Mouse (Mus musculus) stomach, embryonic 14.5 days (tissue): ENCODE data around the gene Uap1l1. TPM values are rescaled to one million over a fixed set of nuclear protein-coding genes. Genes with fewer than 3 reads are reported as not detected.
A peak's percentile ranks its signal among the peaks of the same experiment; 100 is the strongest.

Experiments used
- ATAC-seq: fragments of 200-750 bp; cut with Nextera tagmentation; 2 replicates; pipeline ENCODE4 v1.8.0; 2017; ENCODE audit warnings: low read depth, moderate TSS enrichment; ENCODE audit not compliant: insufficient number of reproducible peaks, insufficient read depth, low FRiP score
- H3K27ac ChIP-seq: fragments of 300-500 bp; sonication (generic); 2 replicates; pipeline ENCODE4 v1.5.1; 2014; ENCODE audit warnings: mild to moderate bottlenecking, low read length, moderate library complexity, mixed read lengths
- H3K27me3 ChIP-seq: fragments of 300-500 bp; sonication (generic); 2 replicates; pipeline ENCODE4 v1.6.1; 2014; ENCODE audit warnings: low read length, control low read depth, mixed read lengths; ENCODE audit not compliant: control insufficient read depth, insufficient read depth
- H3K36me3 ChIP-seq: fragments of 300-500 bp; sonication (generic); 2 replicates; pipeline ENCODE4 v1.6.1; 2014; ENCODE audit warnings: mild to moderate bottlenecking, control low read depth, low read length, moderate library complexity, mixed read lengths; ENCODE audit not compliant: control insufficient read depth, insufficient read depth
- H3K4me1 ChIP-seq: fragments of 300-500 bp; sonication (generic); 2 replicates; pipeline ENCODE4 v1.6.1; 2014; ENCODE audit warnings: low read length, control low read depth, mixed read lengths; ENCODE audit not compliant: control insufficient read depth, insufficient read depth
- H3K4me2 ChIP-seq: fragments of 300-500 bp; sonication (generic); replicated peaks from 2 replicates; pipeline ENCODE4 v1.6.1; 2014; ENCODE audit warnings: low read depth, low read length, control low read depth
- H3K4me3 ChIP-seq: fragments of 300-500 bp; sonication (generic); 2 replicates; pipeline ENCODE4 v1.5.1; 2014; ENCODE audit warnings: low read depth, low read length, control low read depth
- H3K9ac ChIP-seq: fragments of 300-500 bp; sonication (generic); replicated peaks from 2 replicates; pipeline ENCODE4 v1.6.1; 2014; ENCODE audit warnings: low read depth, mild to moderate bottlenecking, control low read depth, low read length, moderate library complexity, mixed read lengths
- H3K9me3 ChIP-seq: fragments of 300-500 bp; sonication (generic); 2 replicates; pipeline ENCODE4 v1.6.1; 2016; ENCODE audit warnings: low read depth, low read length, control low read depth; ENCODE audit not compliant: control insufficient read depth
- WGBS: fragments of 180-500 bp; shearing (Covaris S2); extraction: QIAGEN DNeasy Blood & Tissue Kit; methylation state at CpG from one replicate; pipeline ENCODE4 v1.1.7; 2014; 5-methylcytosine and 5-hydroxymethylcytosine counted together
- polyA plus RNA-seq: library from polyadenylated mRNA; unstranded; fragments of >200 nt; fragmentation: Nextera tagmentation; extraction: Ambion mirVana; gene quantifications from 2 replicates; pipeline ENCODE4 v1.2.1, GENCODE M21; 2014

Uap1l1 gene
- polyA plus RNA-seq, 1 experiment from 2014 or later: 21.9 TPM

DNA sequence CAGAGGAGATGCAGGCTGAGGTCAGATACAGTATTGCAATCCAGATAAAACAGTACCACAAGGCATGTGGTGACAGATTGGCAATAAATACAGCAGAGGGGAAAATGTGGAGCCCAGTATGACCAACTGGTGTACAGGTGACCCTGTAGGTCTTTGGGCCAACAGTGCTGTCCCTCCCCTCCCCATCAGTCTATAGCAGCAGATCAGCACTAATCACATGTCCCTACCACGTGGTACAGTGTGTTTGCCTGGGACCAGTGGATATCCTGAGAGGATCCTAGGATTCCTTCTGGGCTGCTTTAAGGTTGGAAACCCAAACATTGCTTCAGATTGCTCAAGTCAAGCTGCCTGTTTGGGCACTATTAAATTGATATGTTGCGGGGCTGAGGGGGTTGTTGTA is 31.9 kb downstream of the Uap1l1 start:
- no peaks in the 10 kb centered on the region for H3K27me3 ChIP-seq
- peak overlapping the region; percentile 81; the same call in 1 of the 2 replicates for H3K9ac ChIP-seq
- peaks cover 38% of the 10 kb centered on the region for H3K36me3 ChIP-seq
- H3K4me1 ChIP-seq: peaks cover 15% of the 10 kb centered on the region
- no peak overlapping the region for H3K27ac ChIP-seq
- peak overlapping the region; percentile 95 for H3K4me3 ChIP-seq
- H3K4me2 ChIP-seq: peak overlapping the region; percentile 95
- ATAC-seq: no peak
- no peaks in the 10 kb centered on the region for H3K9me3 ChIP-seq
- WGBS: 76% methylated on average over 2 of the region's 2 CpGs

DNA sequence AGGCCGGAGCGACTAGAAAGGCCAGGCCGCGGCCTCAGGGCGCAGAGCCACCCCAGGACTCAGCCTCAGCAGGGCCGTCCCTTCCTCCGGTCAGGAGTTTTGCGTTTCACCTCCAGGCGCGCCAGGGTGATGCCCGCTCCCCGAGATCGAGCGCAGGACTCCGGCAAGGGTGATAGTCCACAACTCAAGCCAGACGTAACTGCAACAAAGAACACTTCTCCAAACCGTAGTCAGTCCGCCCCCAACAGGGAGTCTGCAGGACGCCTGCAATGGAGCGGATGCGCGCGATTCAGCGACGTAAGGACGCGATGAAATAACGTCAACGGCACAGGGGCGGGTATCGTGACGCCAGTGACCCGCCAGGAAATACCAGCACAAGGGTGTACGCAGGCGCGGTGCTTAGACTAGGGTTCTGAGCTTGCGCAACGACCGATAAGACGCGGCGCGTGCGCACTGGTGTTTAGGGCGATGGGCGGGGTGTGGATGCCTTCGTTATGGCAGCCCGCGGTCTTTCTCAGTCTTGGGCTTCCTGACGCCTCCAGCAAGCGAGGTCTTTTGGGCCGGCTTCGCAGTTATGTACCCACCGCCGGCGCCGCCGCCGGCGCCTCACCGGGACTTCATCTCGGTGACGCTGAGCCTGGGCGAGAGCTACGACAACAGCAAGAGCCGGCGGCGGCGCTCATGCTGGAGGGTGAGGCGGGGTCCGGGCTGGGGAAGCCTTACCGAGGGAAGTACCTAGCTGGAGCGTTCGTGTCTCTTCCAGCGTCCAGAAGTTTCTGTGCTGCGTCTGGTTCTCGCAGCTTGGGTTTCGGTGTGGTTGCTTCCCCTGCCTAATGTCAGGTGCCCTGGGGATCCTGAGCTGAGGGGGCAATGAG is 33.0 kb downstream of the Uap1l1 start, which contains the start of gene Man1b1:
Gene Man1b1 (plus strand): TSS at position 53 of the 875 bp plus-strand sequence.
- Histone ChIP-seq H3K36me3 (peaks cover 27% of the 10 kb centered on the region), H3K27me3 (no peaks in the 10 kb centered on the region), H3K4me3 (peak within 1 kb of the TSS; percentile 95), H3K4me2 (peak within 1 kb of the TSS; percentile 95), H3K9me3 (no peaks in the 10 kb centered on the region), H3K9ac (peak within 1 kb of the TSS; percentile 81), H3K27ac (peak within 1 kb of the TSS; percentile 89), H3K4me1 (peaks cover 15% of the 10 kb centered on the region)
- WGBS: under 1% methylated on average over 76 of the region's 78 CpGs
- ATAC-seq: peak; percentile 98

DNA sequence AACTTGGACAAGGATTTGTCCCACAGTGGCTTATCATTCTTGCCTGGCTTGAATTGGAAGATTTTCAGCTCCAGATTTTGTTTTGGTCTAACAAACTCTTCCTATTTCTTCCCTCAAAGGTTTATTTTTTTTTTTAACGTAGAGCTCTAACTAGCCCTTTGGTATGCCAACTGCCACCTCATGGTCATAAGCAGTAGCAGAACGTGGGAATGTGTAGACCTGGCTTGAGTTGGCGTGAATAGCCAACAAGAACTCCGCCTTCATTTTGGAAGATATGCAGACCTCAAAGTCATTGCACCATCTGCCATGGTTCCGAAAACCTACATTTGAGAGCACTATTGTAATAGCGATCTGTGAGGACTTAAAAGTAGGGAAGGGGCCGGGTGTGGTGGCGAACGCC is 34.0 kb downstream of the Uap1l1 start:
- Histone ChIP-seq H3K27me3 (no peaks in the 10 kb centered on the region), H3K4me1 (peaks cover 15% of the 10 kb centered on the region), H3K4me3 (peak overlapping the region; percentile 95), H3K4me2 (peak overlapping the region; percentile 45), H3K9me3 (no peaks in the 10 kb centered on the region), H3K36me3 (peaks cover 22% of the 10 kb centered on the region), H3K27ac (no peak overlapping the region), H3K9ac (no peak overlapping the region)
- WGBS: 56% methylated on average over 9 of the region's 9 CpGs
- no peak for ATAC-seq

GRCm38 (mm10) chr2:25328440-25328839 is 37.0 kb downstream of the Uap1l1 start:
- H3K4me3 ChIP-seq: no peak overlapping the region
- no peaks in the 10 kb centered on the region for H3K36me3 ChIP-seq
- H3K27ac ChIP-seq: no peak overlapping the region
- no peak for ATAC-seq
- no peak overlapping the region for H3K9ac ChIP-seq
- 37% methylated on average over 7 of the region's 7 CpGs for WGBS
- no peaks in the 10 kb centered on the region for H3K27me3 ChIP-seq
- peaks cover 11% of the 10 kb centered on the region for H3K4me1 ChIP-seq
- no peak overlapping the region for H3K4me2 ChIP-seq
- no peaks in the 10 kb centered on the region for H3K9me3 ChIP-seq

DNA sequence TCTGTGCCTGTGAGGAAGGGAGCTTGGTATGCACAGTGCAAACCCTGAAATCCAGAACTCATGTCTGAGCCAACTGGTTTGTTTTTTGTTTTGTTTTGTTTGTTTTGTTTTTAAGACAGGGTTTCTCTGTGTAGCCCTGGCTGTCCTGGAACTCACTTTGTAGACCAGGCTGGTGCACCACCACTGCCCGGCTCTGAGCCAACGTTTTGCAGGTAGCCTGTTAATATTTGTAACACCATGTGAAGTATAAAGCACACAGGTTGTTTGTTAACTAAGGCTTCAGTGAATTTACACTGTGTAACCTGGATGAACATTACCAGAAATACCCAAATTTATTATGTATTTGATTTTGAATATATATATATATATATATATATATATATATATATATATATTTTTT is 39.4 kb downstream of the Uap1l1 start:
- H3K27ac ChIP-seq: no peak overlapping the region
- WGBS: 71% methylated on average over 2 of the region's 2 CpGs
- H3K9me3 ChIP-seq: no peaks in the 10 kb centered on the region
- H3K4me1 ChIP-seq: no peaks in the 10 kb centered on the region; the same call in 1 of the 2 replicates
- H3K9ac ChIP-seq: no peak overlapping the region
- H3K27me3 ChIP-seq: no peaks in the 10 kb centered on the region
- H3K4me3 ChIP-seq: no peak overlapping the region
- H3K4me2 ChIP-seq: no peak overlapping the region
- H3K36me3 ChIP-seq: no peaks in the 10 kb centered on the region
- no peak for ATAC-seq

DNA sequence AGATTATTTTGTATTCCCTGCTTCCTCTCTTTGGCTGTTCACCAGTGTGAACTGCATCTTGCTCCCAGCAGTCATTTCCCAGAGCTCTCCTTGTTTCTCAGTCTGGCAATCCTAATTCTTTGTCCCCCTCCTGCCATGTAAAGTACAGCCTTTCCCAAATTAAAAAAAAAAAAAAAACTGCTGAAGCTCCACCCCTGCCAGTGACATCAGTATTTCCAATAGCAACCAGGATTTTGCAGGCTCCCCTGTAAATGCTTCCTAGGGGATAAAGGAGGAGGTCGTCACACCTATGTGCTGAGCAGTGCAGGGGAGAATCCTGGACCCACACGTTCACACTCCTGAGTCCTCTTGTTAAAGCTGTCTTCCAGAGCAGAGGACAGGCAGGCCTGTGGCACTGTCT is 45.4 kb downstream of the Uap1l1 start:
- Histone ChIP-seq H3K9me3 (no peaks in the 10 kb centered on the region), H3K4me2 (no peak overlapping the region), H3K4me1 (0 out of 2 replicates have a peak, but pooled peaks cover 4% of the 10 kb centered on the region), H3K36me3 (no peaks in the 10 kb centered on the region), H3K4me3 (no peak overlapping the region), H3K27me3 (peaks cover 29% of the 10 kb centered on the region), H3K9ac (no peak overlapping the region), H3K27ac (no peak overlapping the region)
- 33% methylated on average over 2 of the region's 2 CpGs for WGBS
- ATAC-seq: no peak

DNA sequence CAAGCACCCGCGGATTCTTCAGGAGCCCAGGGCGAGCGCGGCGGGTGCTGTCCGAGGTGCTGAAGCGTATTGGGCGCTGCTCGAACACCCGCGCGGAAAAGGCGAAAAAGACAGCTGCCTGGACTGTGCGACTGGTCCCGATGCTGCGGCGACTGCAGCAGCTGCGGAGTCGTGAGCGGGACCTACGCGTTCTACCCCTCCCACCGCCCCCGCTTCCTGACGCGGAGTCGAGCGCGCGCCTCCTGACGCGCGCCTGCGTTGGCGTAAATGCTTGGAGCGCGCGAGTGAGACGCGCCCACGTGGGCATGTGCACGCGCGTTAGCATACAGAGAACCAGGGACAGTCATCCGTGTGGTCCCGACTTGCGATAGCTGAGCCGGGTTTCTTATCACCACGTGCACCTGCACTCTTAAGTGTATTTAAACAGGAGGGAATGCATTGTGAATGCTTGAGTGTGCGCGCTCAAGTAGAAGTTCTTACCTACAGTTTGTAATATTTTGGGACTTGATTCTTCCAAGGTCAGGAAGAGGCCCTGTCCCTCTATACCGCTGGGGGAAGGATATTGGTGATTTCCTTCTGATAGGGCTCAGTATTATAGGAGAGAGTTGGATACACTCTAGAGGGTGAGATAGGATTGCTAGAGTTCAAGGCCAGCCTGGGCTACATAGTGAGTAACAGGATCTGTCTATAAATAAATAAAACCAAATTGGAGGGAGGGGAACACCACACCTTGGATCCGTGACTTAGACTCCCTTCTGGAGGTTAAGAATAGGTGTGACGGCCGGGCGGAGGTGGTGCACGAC is 46.3 kb downstream of the Uap1l1 start, which contains the start of gene Grin1:
Gene Grin1 (minus strand): TSS at position 217 of the 803 bp plus-strand sequence.
- peak within 1 kb of the TSS; percentile 22 for H3K4me3 ChIP-seq
- peak within 1 kb of the TSS; percentile 44 for H3K4me2 ChIP-seq
- no peak within 1 kb of the TSS for H3K27ac ChIP-seq
- peak; percentile 63; the same call in 1 of the 2 replicates for ATAC-seq
- 9% methylated on average over 58 of the region's 58 CpGs for WGBS
- H3K36me3 ChIP-seq: no peaks in the 10 kb centered on the region
- peaks cover 32% of the 10 kb centered on the region for H3K27me3 ChIP-seq
- H3K4me1 ChIP-seq: 0 out of 2 replicates have a peak, but pooled peaks cover 4% of the 10 kb centered on the region
- H3K9ac ChIP-seq: no peak within 1 kb of the TSS
- H3K9me3 ChIP-seq: no peaks in the 10 kb centered on the region
